Mouse (Mus musculus) cerebellum, adult 18-20 months (tissue): ENCODE data around the gene Dzip1.

Source experiments
- DNase-seq, 2 experiments: peaks; one replicate each; pipeline ENCODE4 v3.0.0; 2021

Gene Dzip1

DNA sequence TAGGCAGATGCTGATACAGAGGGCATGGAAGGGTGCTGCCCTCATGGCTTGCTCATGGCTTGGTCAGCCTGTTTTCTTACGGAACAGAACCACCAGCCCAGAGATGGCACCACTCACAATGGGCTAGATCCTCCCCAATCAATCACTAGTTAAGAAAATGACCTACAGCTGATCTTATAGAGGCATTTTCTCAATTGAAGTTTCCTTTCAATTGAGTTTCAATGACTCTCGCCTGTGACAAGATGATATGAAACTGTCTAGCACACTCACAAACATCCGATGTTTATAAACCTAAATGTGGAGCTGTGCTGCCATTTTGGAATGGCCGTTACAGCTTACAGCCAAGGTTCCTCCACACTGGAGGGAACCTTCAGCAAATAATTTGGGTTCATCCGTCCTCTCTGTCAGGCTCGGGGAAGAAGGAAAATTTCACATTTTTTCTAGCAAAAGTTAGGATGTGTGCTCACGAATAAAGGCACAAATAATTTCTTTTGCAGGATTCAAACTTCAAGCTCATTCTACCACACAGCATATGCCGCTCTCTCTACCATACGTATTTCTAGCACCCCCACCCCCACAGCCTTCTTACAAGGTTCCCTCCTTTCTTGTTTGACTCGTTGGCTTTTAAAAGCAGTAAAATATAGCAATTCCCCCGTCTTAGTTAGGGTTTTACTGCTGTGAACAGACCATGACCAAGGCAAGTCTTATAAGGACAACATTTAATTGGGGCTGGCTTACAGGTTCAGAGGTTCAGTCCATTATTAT, 95.7 kb downstream of the Dzip1 start:
- no peak for DNase-seq

DNA sequence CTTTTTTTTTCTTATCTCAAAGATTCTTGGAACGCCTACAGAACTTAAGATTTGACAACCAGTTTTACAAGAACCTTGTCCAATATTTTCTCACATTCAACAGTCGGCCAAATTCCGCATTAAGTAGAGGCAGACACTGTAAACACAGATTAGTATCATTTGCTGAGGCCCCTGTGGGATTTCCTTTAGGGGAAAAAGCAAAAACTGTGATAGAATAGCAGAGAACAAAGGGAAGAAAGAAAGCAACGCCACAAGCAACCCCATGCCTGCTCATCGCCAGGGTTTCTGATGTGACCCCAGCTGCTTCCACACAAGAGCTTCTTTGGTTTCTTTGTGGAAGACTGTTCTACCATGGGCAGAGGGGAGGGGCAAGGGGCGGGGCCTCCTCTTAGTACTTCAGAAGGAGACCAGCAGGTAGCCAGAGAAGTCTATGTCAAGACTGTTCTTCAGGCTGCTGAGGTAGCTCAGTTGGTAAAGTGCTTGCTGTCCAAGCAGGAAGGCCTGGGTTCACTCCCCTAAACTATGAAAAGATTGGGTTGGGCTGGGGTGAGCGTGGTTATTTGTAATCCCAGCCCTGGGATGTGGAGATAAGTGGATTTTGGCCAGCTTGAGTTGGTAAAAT, 97.9 kb downstream of the Dzip1 start:
- DNase-seq: no peak

DNA sequence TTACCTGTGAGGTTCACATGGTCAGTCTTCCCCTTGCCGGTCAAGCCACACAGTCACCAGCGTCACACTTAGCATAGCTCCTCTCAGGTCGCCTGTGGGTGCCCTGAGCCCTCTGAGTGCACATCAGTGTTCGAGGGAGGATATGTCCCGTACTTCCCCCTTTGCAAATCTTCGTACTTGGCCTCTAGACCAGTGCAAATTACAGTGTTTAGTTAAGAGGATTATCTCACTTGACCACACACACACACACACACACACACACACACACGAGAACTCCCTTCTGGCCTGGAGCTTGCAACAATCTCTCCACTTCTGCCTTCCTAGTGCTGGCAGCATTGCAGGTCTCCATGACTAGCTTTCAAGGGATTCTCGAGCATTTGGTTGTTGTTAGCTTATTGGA, 98.9 kb downstream of the Dzip1 start:
- no peak for DNase-seq
